Mouse (Mus musculus) activated CD4-positive, CD25-positive, alpha-beta regulatory T cell (primary cell): ENCODE measurements around the gene Isl2. TPM values are rescaled to one million over a fixed set of nuclear protein-coding genes. Genes with fewer than 3 reads are reported as not detected.

Experiments used
- polyA plus RNA-seq, 2 experiments: library from polyadenylated mRNA; unstranded; fragments of 100-300 nt; shearing (Covaris generic); gene quantifications; one replicate each; pipeline ENCODE4 v1.2.1; 2017

Isl2 gene
- polyA plus RNA-seq = under 1 TPM in 1 of 2 experiments, not detected in 1; 0.18 TPM

GRCm38 (mm10) chr9:55538377-55538776, at the start of gene Isl2:
Isl2 (plus strand) TSS chr9:55538672.

GRCm38 (mm10) chr9:55512027-55512543, 26.4 kb upstream of the Isl2 start, which contains the start of gene Etfa:
Etfa (minus strand) TSS chr9:55512243.

Other genes starting within 250 kb of the Isl2 start
- 1 to 10 TPM; 2.3 to 3.0 TPM for gene Nrg4, start 211.8 kb upstream of the Isl2 start, polyA plus RNA-seq
- under 1 TPM in 1 of 2 experiments, not detected in 1; 0.05 TPM for gene Tmem266, start 211.8 kb upstream of the Isl2 start, polyA plus RNA-seq
- gene Etfa, start 26.4 kb upstream of the Isl2 start, polyA plus RNA-seq = 100 to 1,000 TPM; 132 to 150 TPM